Mouse (Mus musculus) lung, postnatal 0 days (tissue): ENCODE results near the gene Ddx31. TPM values are rescaled to one million over a fixed set of nuclear protein-coding genes. Genes with fewer than 3 reads are reported as not detected.
A peak's percentile ranks its signal among the peaks of the same experiment; 100 is the strongest.

Source experiments
- ATAC-seq: fragments of 200-750 bp; cut with Nextera tagmentation; 2 replicates; pipeline ENCODE4 v1.8.0; 2017; ENCODE audit warnings: moderate library complexity
- DNase-seq: peaks from one replicate; pipeline ENCODE4 v3.0.0-alpha.2; 2016; ENCODE audit warnings: low spot score
- H3K27ac ChIP-seq: fragments of 300-500 bp; sonication (generic); 2 replicates; pipeline ENCODE4 v1.5.1; 2014; ENCODE audit warnings: antibody characterized with exemption, mild to moderate bottlenecking, low read length, mixed read lengths
- H3K27me3 ChIP-seq: fragments of 300-500 bp; sonication (generic); replicated peaks from 2 replicates; pipeline ENCODE4 v1.6.1; 2014; ENCODE audit warnings: low read length, mixed read lengths; ENCODE audit not compliant: insufficient read depth
- H3K36me3 ChIP-seq: fragments of 300-500 bp; sonication (generic); 2 replicates; pipeline ENCODE4 v1.6.1; 2014; ENCODE audit warnings: low read length, mixed read lengths; ENCODE audit not compliant: insufficient read depth
- H3K4me1 ChIP-seq: fragments of 300-500 bp; sonication (generic); 2 replicates; pipeline ENCODE4 v1.6.1; 2014; ENCODE audit warnings: antibody characterized with exemption, low read depth, low read length, mixed read lengths; ENCODE audit not compliant: insufficient read depth
- H3K4me2 ChIP-seq: fragments of 300-500 bp; sonication (generic); replicated peaks from 2 replicates; pipeline ENCODE4 v1.6.1; 2014; ENCODE audit warnings: low read depth, mild to moderate bottlenecking, low read length, moderate library complexity, mixed read lengths
- H3K4me3 ChIP-seq: fragments of 300-500 bp; sonication (generic); 2 replicates; pipeline ENCODE4 v1.5.1; 2014; ENCODE audit warnings: low read depth, low read length
- H3K9ac ChIP-seq: fragments of 300-500 bp; sonication (generic); replicated peaks from 2 replicates; pipeline ENCODE4 v1.6.1; 2014; ENCODE audit warnings: low read depth, mild to moderate bottlenecking
- H3K9me3 ChIP-seq: fragments of 300-500 bp; sonication (generic); 2 replicates; pipeline ENCODE4 v1.6.1; 2016; ENCODE audit warnings: low read length, mixed read lengths
- CTCF ChIP-seq: IDR thresholded peaks from 2 replicates; pipeline ENCODE4 v1.5.1; 2016; ENCODE audit warnings: antibody characterized with exemption, mild to moderate bottlenecking
- EP300 ChIP-seq: IDR thresholded peaks from 2 replicates; pipeline ENCODE4 v1.6.1; 2016; ENCODE audit warnings: antibody characterized with exemption, mild to moderate bottlenecking, control low read depth
- WGBS: fragments of 180-500 bp; shearing (Covaris S2); extraction: QIAGEN DNeasy Blood & Tissue Kit; methylation state at CpG from one replicate; pipeline ENCODE4 v1.1.7; 2014; 5-methylcytosine and 5-hydroxymethylcytosine counted together
- polyA plus RNA-seq: library from polyadenylated mRNA; unstranded; fragments of >200 nt; fragmentation: Nextera tagmentation; extraction: Ambion mirVana; gene quantifications from 2 replicates; pipeline ENCODE4 v1.2.1, GENCODE M21; 2015

Ddx31 gene
- polyA plus RNA-seq, 1 experiment from 2014 or later = 5.9 TPM

DNA sequence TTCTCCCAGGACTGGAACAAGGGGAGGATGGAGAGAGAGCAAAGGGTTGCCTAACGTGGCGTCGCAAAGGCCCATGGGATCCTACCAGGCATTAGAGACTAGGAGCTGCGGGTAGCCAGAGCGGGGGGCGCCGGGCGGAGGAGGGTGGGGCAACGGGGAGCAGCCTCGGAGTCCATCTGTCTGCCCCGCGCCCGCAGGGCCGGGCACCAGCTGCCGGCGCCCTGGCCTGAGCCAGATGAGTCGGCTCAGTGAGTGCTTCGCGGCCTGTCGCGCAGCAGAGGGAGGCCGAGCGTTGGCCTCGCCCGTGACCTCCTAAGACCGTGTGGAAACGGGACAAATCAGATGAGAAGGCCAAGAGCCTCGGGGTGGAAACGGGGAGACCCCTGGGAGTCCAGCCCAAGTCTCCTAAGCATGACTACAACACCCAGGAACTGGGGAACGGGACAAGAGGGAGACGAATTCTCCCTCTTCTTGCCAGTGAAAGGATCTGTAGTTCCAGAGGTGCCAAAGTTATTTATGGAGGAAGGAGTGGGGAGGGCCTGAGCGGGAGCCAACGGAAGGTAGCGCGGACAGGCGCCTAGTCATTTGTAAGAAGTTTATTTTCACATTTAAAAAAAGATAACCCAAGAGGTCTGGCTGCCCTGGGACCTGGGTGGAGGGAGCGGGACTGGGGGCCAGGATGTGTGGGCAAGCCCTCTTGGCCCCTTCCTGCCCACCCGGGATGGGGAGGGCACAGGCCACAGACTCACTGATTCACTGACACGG, 68.4 kb downstream of the Ddx31 start:
- Histone ChIP-seq H3K4me2 (peak overlapping the region; percentile 28), H3K9ac (no peak overlapping the region), H3K36me3 (no peaks in the 10 kb centered on the region), H3K4me3 (0 out of 2 replicates have a peak overlapping the region, but pooled peaks have one; percentile 3), H3K4me1 (no peaks in the 10 kb centered on the region; the same call in 1 of the 2 replicates), H3K9me3 (no peaks in the 10 kb centered on the region), H3K27ac (no peak overlapping the region), H3K27me3 (peaks cover 54% of the 10 kb centered on the region)
- ATAC-seq (peak; percentile 23; the same call in 1 of the 2 replicates), DNase-seq (no peak)
- WGBS = 2% methylated on average over 38 of the region's 39 CpGs
- TF ChIP-seq EP300 = no peak
- no peak for TF ChIP-seq CTCF

- ATAC-seq = no peak
- peaks cover 60% of the 10 kb centered on the region for H3K27me3 ChIP-seq
- no peak overlapping the region for H3K4me3 ChIP-seq
- WGBS = 1% methylated on average over 35 of the region's 41 CpGs
- H3K9ac ChIP-seq = no peak overlapping the region
- no peaks in the 10 kb centered on the region; the same call in 1 of the 2 replicates for H3K4me1 ChIP-seq
- no peaks in the 10 kb centered on the region for H3K9me3 ChIP-seq
- H3K27ac ChIP-seq = no peak overlapping the region
- H3K36me3 ChIP-seq = no peaks in the 10 kb centered on the region
- H3K4me2 ChIP-seq = no peak overlapping the region; the same call in 1 of the 2 replicates
- DNase-seq = no peak
- TF ChIP-seq EP300 = no peak
- no peak for TF ChIP-seq CTCF
Observed at GRCm38 (mm10) chr2:28909186-28909817, 69.1 kb downstream of the Ddx31 start.

- no peak for DNase-seq
- ATAC-seq = no peak
- peaks cover 67% of the 10 kb centered on the region for H3K27me3 ChIP-seq
- no peaks in the 10 kb centered on the region; the same call in 1 of the 2 replicates for H3K4me1 ChIP-seq
- no peak overlapping the region for H3K27ac ChIP-seq
- H3K4me3 ChIP-seq = no peak overlapping the region
- no peak overlapping the region for H3K4me2 ChIP-seq
- TF ChIP-seq EP300 = no peak
- TF ChIP-seq CTCF = no peak
- 10% methylated on average over 25 of the region's 25 CpGs for WGBS
- no peak overlapping the region for H3K9ac ChIP-seq
- H3K36me3 ChIP-seq = no peaks in the 10 kb centered on the region
- H3K9me3 ChIP-seq = no peaks in the 10 kb centered on the region
Observed at GRCm38 (mm10) chr2:28909818-28910710, 69.9 kb downstream of the Ddx31 start.

DNA sequence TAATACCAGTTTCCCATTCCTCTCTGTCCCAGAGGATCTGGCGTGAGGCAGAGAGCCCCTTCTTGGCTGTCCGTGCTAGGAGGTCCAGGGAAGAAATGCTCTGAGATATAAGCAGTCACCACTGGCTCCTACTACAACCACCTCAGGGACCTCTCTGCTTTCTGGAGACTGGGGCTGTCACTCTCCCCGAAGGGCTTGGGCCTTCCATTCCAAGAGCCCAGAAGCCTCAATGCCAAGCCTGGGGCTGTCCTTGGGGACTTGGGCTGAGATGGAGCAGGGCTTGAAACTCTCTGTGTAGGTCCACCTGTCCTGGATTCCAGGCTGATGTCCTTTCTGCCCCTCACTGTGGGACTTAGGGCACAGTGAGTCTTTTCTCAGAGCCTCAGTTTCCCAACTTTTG, 70.7 kb downstream of the Ddx31 start:
- H3K9ac ChIP-seq = no peak overlapping the region
- H3K4me1 ChIP-seq = no peaks in the 10 kb centered on the region; the same call in 1 of the 2 replicates
- no peak for TF ChIP-seq EP300
- TF ChIP-seq CTCF = no peak
- DNase-seq (no peak), ATAC-seq (no peak)
- H3K9me3 ChIP-seq = no peaks in the 10 kb centered on the region
- H3K27me3 ChIP-seq = peaks cover 75% of the 10 kb centered on the region
- WGBS = 10% methylated on average over 3 of the region's 3 CpGs
- no peak overlapping the region for H3K27ac ChIP-seq
- H3K4me2 ChIP-seq = no peak overlapping the region
- H3K36me3 ChIP-seq = no peaks in the 10 kb centered on the region
- H3K4me3 ChIP-seq = no peak overlapping the region

GRCm38 (mm10) chr2:28911331-28912038, 71.3 kb downstream of the Ddx31 start:
- ATAC-seq (no peak), DNase-seq (no peak)
- no peaks in the 10 kb centered on the region for H3K9me3 ChIP-seq
- TF ChIP-seq EP300 (no peak), CTCF (no peak)
- H3K36me3 ChIP-seq = no peaks in the 10 kb centered on the region
- H3K4me1 ChIP-seq = no peaks in the 10 kb centered on the region; the same call in 1 of the 2 replicates
- H3K27ac ChIP-seq = no peak overlapping the region
- WGBS = 3% methylated on average over 44 of the region's 44 CpGs
- H3K4me3 ChIP-seq = no peak overlapping the region
- H3K4me2 ChIP-seq = no peak overlapping the region
- H3K27me3 ChIP-seq = peaks cover 82% of the 10 kb centered on the region
- H3K9ac ChIP-seq = no peak overlapping the region
